Mouse (Mus musculus): ENCODE data around the gene Chn1.

GRCm38 (mm10) chr2:73654892-73655243, 120.3 kb downstream of the Chn1 start:
- TF ChIP-seq POLR2A (IDR thresholded peaks at IDR 0.05; ENCODE audit: borderline replicate concordance, extremely low read depth, insufficient read depth, insufficient read length, poor library complexity, severe bottlenecking), result no peak
- no peak for TF ChIP-seq CTCF (IDR thresholded peaks at IDR 0.05; ENCODE audit: borderline replicate concordance, extremely low read depth, insufficient read depth, insufficient read length)
